Mouse (Mus musculus) liver, embryonic 15.5 days (tissue): Measurements from ENCODE around the gene Ldb3. TPM values are rescaled to one million over a fixed set of nuclear protein-coding genes. Genes with fewer than 3 reads are reported as not detected.
A peak's percentile ranks its signal among the peaks of the same experiment; 100 is the strongest.

Experiments used
- ATAC-seq: fragments of 200-750 bp; cut with Nextera tagmentation; 2 replicates; pipeline ENCODE4 v1.8.0; 2017; ENCODE audit warnings: moderate number of reproducible peaks, mild to moderate bottlenecking, moderate library complexity; ENCODE audit not compliant: insufficient read depth
- H3K27ac ChIP-seq: fragments of 300-500 bp; sonication (generic); replicated peaks from 2 replicates; pipeline ENCODE4 v1.5.1; 2015; ENCODE audit warnings: mild to moderate bottlenecking, inconsistent platforms
- H3K27me3 ChIP-seq: fragments of 300-500 bp; sonication (generic); 2 replicates; pipeline ENCODE4 v1.6.1; 2015; ENCODE audit warnings: mild to moderate bottlenecking, inconsistent platforms
- H3K36me3 ChIP-seq: fragments of 300-500 bp; sonication (generic); replicated peaks from 2 replicates; pipeline ENCODE4 v1.6.1; 2015; ENCODE audit warnings: moderate library complexity, mild to moderate bottlenecking, inconsistent platforms
- H3K4me1 ChIP-seq: fragments of 300-500 bp; sonication (generic); replicated peaks from 2 replicates; pipeline ENCODE4 v1.6.1; 2015; ENCODE audit warnings: inconsistent platforms
- H3K4me2 ChIP-seq: fragments of 300-500 bp; sonication (generic); 2 replicates; pipeline ENCODE4 v1.6.1; 2015; ENCODE audit warnings: moderate library complexity, mild to moderate bottlenecking, inconsistent platforms
- H3K4me3 ChIP-seq: fragments of 300-500 bp; sonication (generic); replicated peaks from 2 replicates; pipeline ENCODE4 v1.5.1; 2015; ENCODE audit warnings: mild to moderate bottlenecking, inconsistent platforms
- H3K9ac ChIP-seq: fragments of 300-500 bp; sonication (generic); 2 replicates; pipeline ENCODE4 v1.6.1; 2015; ENCODE audit warnings: moderate library complexity, mild to moderate bottlenecking, inconsistent platforms
- H3K9me3 ChIP-seq: fragments of 300-500 bp; sonication (generic); replicated peaks from 2 replicates; pipeline ENCODE4 v1.6.1; 2016; ENCODE audit warnings: inconsistent platforms
- WGBS: fragments of 180-500 bp; shearing (Covaris S2); methylation state at CpG from one replicate; pipeline ENCODE4 v1.1.7; 2015; ENCODE audit warnings: mixed read lengths; ENCODE audit not compliant: insufficient replicate concordance; 5-methylcytosine and 5-hydroxymethylcytosine counted together
- polyA plus RNA-seq: library from polyadenylated mRNA; unstranded; fragments of >200 nt; fragmentation: Nextera tagmentation; extraction: Ambion mirVana; gene quantifications from 2 replicates; pipeline ENCODE4 v1.2.1, GENCODE M21; 2015

The Ldb3 gene
- polyA plus RNA-seq, 1 experiment from 2014 or later: 4.2 TPM

GRCm38 (mm10) chr14:34615082-34615481 is 26.6 kb upstream of the Ldb3 start:
- no peak overlapping the region; the same call in 1 of the 2 replicates for H3K9ac ChIP-seq
- H3K9me3 ChIP-seq: no peaks in the 10 kb centered on the region
- ATAC-seq: peak; percentile 55; the same call in 1 of the 2 replicates
- peak overlapping the region; percentile 65 for H3K4me2 ChIP-seq
- no peaks in the 10 kb centered on the region for H3K36me3 ChIP-seq
- peaks cover 21% of the 10 kb centered on the region for H3K4me1 ChIP-seq
- H3K27ac ChIP-seq: no peak overlapping the region
- 2% methylated on average over 13 of the region's 13 CpGs for WGBS
- peak overlapping the region; percentile 43 for H3K4me3 ChIP-seq
- H3K27me3 ChIP-seq: peaks cover 11% of the 10 kb centered on the region

- Histone ChIP-seq H3K4me2 (peak overlapping the region; percentile 65), H3K9ac (no peak overlapping the region; the same call in 1 of the 2 replicates), H3K27ac (no peak overlapping the region), H3K4me1 (peaks cover 21% of the 10 kb centered on the region), H3K4me3 (peak overlapping the region; percentile 43), H3K36me3 (no peaks in the 10 kb centered on the region), H3K27me3 (peaks cover 11% of the 10 kb centered on the region), H3K9me3 (no peaks in the 10 kb centered on the region)
- WGBS: 32% methylated on average over 15 of the region's 15 CpGs
- ATAC-seq: no peak
Measured at GRCm38 (mm10) chr14:34614551-34614950, 26.1 kb upstream of the Ldb3 start.

- no peak for ATAC-seq
- 53% methylated on average over 6 of the region's 6 CpGs for WGBS
Measured at GRCm38 (mm10) chr14:34613523-34613922, 25.0 kb upstream of the Ldb3 start.

GRCm38 (mm10) chr14:34612222-34612621 is 23.7 kb upstream of the Ldb3 start:
- Histone ChIP-seq H3K4me3 (no peak overlapping the region), H3K4me2 (no peak overlapping the region), H3K27me3 (peaks cover 17% of the 10 kb centered on the region), H3K9ac (no peak overlapping the region), H3K4me1 (peaks cover 13% of the 10 kb centered on the region), H3K27ac (no peak overlapping the region), H3K36me3 (no peaks in the 10 kb centered on the region), H3K9me3 (no peaks in the 10 kb centered on the region)
- WGBS: 27% methylated on average over 4 of the region's 4 CpGs
- no peak for ATAC-seq

More at GRCm38 (mm10) chr14:34613523-34613922, 25.0 kb upstream of the Ldb3 start:
- H3K9ac ChIP-seq: no peak overlapping the region
- no peaks in the 10 kb centered on the region for H3K9me3 ChIP-seq
- H3K27me3 ChIP-seq: peaks cover 11% of the 10 kb centered on the region
- H3K4me3 ChIP-seq: no peak overlapping the region
- no peaks in the 10 kb centered on the region for H3K36me3 ChIP-seq
- no peak overlapping the region for H3K4me2 ChIP-seq
- H3K27ac ChIP-seq: no peak overlapping the region
- H3K4me1 ChIP-seq: peaks cover 15% of the 10 kb centered on the region

- WGBS: 80% methylated on average over 4 of the region's 4 CpGs
- no peaks in the 10 kb centered on the region for H3K9me3 ChIP-seq
- H3K27ac ChIP-seq: no peak overlapping the region
- no peaks in the 10 kb centered on the region for H3K36me3 ChIP-seq
- no peak overlapping the region for H3K4me3 ChIP-seq
- H3K27me3 ChIP-seq: peaks cover 18% of the 10 kb centered on the region
- peaks cover 13% of the 10 kb centered on the region for H3K4me1 ChIP-seq
- H3K4me2 ChIP-seq: no peak overlapping the region
- ATAC-seq: no peak
- no peak overlapping the region for H3K9ac ChIP-seq
Measured at GRCm38 (mm10) chr14:34611591-34611990, 23.1 kb upstream of the Ldb3 start.

- WGBS: 73% methylated on average over 7 of the region's 7 CpGs
- H3K4me2 ChIP-seq: no peak overlapping the region
- no peak overlapping the region for H3K27ac ChIP-seq
- H3K9ac ChIP-seq: no peak overlapping the region
- no peak for ATAC-seq
- H3K4me3 ChIP-seq: no peak overlapping the region
- no peaks in the 10 kb centered on the region; the same call in 1 of the 2 replicates for H3K27me3 ChIP-seq
- H3K36me3 ChIP-seq: no peaks in the 10 kb centered on the region
- no peaks in the 10 kb centered on the region for H3K4me1 ChIP-seq
- no peaks in the 10 kb centered on the region for H3K9me3 ChIP-seq
Measured at GRCm38 (mm10) chr14:34601910-34602309, 13.4 kb upstream of the Ldb3 start.

GRCm38 (mm10) chr14:34599941-34600340 is 11.5 kb upstream of the Ldb3 start, which contains the start of gene Opn4:
TSS of gene Opn4 (minus strand) at chr14:34600142.
- H3K9ac ChIP-seq: no peak within 1 kb of the TSS
- 75% methylated on average over 8 of the region's 8 CpGs for WGBS
- no peak within 1 kb of the TSS for H3K4me2 ChIP-seq
- no peak within 1 kb of the TSS for H3K4me3 ChIP-seq
- H3K27ac ChIP-seq: no peak within 1 kb of the TSS
- H3K4me1 ChIP-seq: no peaks in the 10 kb centered on the region
- H3K36me3 ChIP-seq: no peaks in the 10 kb centered on the region
- no peaks in the 10 kb centered on the region; the same call in 1 of the 2 replicates for H3K27me3 ChIP-seq
- H3K9me3 ChIP-seq: no peaks in the 10 kb centered on the region
- ATAC-seq: no peak

- Histone ChIP-seq H3K27me3 (no peaks in the 10 kb centered on the region; the same call in 1 of the 2 replicates), H3K27ac (no peak overlapping the region), H3K36me3 (no peaks in the 10 kb centered on the region), H3K4me3 (no peak overlapping the region), H3K4me1 (no peaks in the 10 kb centered on the region), H3K4me2 (no peak overlapping the region), H3K9ac (no peak overlapping the region), H3K9me3 (no peaks in the 10 kb centered on the region)
- WGBS: 64% methylated on average over 17 of the region's 17 CpGs
- no peak for ATAC-seq
Measured at GRCm38 (mm10) chr14:34595596-34596255, 7.2 kb upstream of the Ldb3 start.

- H3K4me2 ChIP-seq: no peak overlapping the region
- no peak overlapping the region for H3K9ac ChIP-seq
- no peak for ATAC-seq
- no peaks in the 10 kb centered on the region for H3K9me3 ChIP-seq
- H3K4me3 ChIP-seq: no peak overlapping the region
- no peak overlapping the region for H3K27ac ChIP-seq
- no peaks in the 10 kb centered on the region for H3K36me3 ChIP-seq
- WGBS: 60% methylated on average over 15 of the region's 15 CpGs
- no peaks in the 10 kb centered on the region for H3K27me3 ChIP-seq
- no peaks in the 10 kb centered on the region for H3K4me1 ChIP-seq
Measured at GRCm38 (mm10) chr14:34591741-34592535, 3.5 kb upstream of the Ldb3 start.

- Histone ChIP-seq H3K4me3 (no peak overlapping the region), H3K27ac (no peak overlapping the region), H3K9me3 (no peaks in the 10 kb centered on the region), H3K9ac (no peak overlapping the region), H3K4me1 (no peaks in the 10 kb centered on the region), H3K4me2 (no peak overlapping the region), H3K36me3 (no peaks in the 10 kb centered on the region), H3K27me3 (no peaks in the 10 kb centered on the region)
- ATAC-seq: no peak
- 60% methylated on average over 24 of the region's 24 CpGs for WGBS
Measured at GRCm38 (mm10) chr14:34590743-34591675, 2.5 kb upstream of the Ldb3 start.
